Mouse (Mus musculus): ENCODE data around the gene Tmigd3.

DNA sequence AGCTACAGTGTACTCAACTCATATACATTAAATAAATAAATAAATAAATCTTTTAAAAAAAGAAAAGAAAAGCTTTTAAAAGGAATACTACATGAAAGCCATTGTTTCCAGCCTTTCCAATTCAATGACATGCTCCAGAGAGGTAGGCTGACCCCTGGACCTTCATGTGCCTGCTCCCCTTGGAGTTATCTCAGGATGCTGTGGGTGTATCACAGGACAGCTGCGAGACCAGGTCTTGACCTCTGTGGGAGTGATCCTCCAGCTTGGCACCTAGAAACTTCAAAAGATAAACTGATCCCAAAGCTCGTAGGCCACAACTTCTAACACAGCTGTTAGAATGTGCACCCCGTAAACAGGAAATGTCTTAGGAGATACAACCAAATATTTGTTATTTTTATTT is 32.0 kb upstream of the Tmigd3 start:
- no peak for TF ChIP-seq CTCF (IDR thresholded peaks at IDR 0.05; ENCODE audit: borderline replicate concordance, insufficient read depth, low read depth, low read length)
- no peak for TF ChIP-seq POLR2A (IDR thresholded peaks at IDR 0.05; ENCODE audit: borderline replicate concordance, insufficient read depth, low read length)

All from cerebellum, adult 2 months (tissue).